Mouse (Mus musculus): ENCODE data around the gene Fbxo3. TPM values are rescaled to one million over a fixed set of nuclear protein-coding genes. Genes with fewer than 3 reads are reported as not detected.
"Not testable (repeated sequence)": the region's sequence is repeated elsewhere in the genome, so short reads cannot be mapped to it uniquely, and the experiment has no call there.

The Fbxo3 gene
- total RNA-seq, 1 experiment = 13.6 TPM

DNA sequence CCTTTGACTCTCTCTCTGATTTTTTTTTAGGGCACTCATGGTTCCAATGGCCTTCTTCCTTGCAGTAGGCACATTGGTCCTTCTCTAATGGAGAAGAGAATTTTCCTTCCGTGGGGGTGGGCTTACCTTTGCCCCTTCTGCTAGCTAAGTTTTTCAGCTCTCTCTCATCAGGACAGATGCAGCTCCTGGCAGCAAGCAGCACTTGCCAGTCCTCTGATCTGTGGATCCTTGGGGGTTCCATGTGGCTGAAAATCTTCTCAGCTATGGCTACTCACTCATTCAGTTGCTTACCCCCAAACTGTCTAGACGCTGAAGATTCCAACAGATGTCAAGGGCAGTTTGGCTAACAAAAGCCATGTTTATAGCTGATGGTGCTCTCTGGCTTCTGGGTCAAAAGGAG lies 65.8 kb downstream of the Fbxo3 start:
- Histone ChIP-seq H3K27ac (ENCODE audit: insufficient read depth, low read depth, low read length, poor library complexity, severe bottlenecking) (no peak overlapping the region), H3K9ac (ENCODE audit: insufficient read depth, low read depth, low read length, poor library complexity, severe bottlenecking) (no peak overlapping the region), H3K9me3 (ENCODE audit: control insufficient read depth, insufficient read depth, low read depth, low read length) (0 out of 2 replicates have a peak, but pooled peaks cover 6% of the 10 kb centered on the region), H3K4me1 (ENCODE audit: control insufficient read depth in 2 of 2, insufficient read depth in 2 of 2, low read length in 2 of 2, poor library complexity in 1 of 2) (0 out of 4 replicates have a peak, but pooled peaks cover 0 to 4% of the 10 kb centered on the region in 2 experiments), H3K36me3 (ENCODE audit: control insufficient read depth, insufficient read depth, low read length, poor library complexity, severe bottlenecking) (no peaks in the 10 kb centered on the region), H3K4me3 (ENCODE audit: insufficient read depth in 1 of 2, low read depth in 1 of 2, low read length in 2 of 2, poor library complexity in 1 of 2, severe bottlenecking in 1 of 2) (no peak overlapping the region)
- in situ Hi-C loops (cut with MboI; ENCODE audit: low sequenced_read_pairs in 2 of 2, unreplicated experiment in 2 of 2) = no loop called here
- no peak for TF ChIP-seq ZNF384 (IDR thresholded peaks at IDR 0.05; ENCODE audit: low read depth, low read length)
- TF ChIP-seq MAFK (IDR thresholded peaks at IDR 0.05; ENCODE audit: insufficient read depth, low read depth, low read length) = no peak
- TF ChIP-seq HCFC1 (IDR thresholded peaks at IDR 0.05; ENCODE audit: borderline replicate concordance, insufficient read depth, low read length) = no peak
- TF ChIP-seq CHD2 (IDR thresholded peaks at IDR 0.05; ENCODE audit: low read depth, low read length) = no peak
- TF ChIP-seq ZC3H11A (IDR thresholded peaks at IDR 0.05; ENCODE audit: borderline replicate concordance, low read depth, low read length) = no peak
- no peak for DNase-seq (ENCODE audit: low read depth, low spot score)

DNA sequence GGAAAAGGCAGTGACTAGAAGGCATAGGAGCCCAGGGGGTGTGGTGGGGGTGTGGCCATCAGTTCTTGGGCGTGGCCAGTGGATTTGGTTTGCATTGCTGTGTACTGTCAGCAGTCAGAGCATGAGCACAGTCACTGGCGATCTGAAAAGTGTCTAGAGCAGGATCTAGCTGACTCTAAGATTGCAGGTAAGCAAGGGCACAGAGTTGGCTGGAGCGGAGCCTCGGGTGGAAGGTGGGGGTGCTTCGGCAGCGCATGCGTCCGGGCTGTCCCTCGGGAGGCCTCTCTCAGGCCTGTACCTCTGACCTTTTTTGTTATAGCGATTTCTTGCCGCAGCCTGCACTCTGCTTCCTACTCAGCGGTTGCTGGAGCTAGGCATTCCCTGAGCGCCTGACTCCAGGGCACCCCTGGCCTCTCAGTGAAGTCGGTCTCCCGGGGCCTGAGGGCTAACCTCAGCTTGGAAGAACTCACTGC lies 68.3 kb downstream of the Fbxo3 start, which contains the start of gene Cd59a:
TSS of gene Cd59a (plus strand) at position 61 of the 473 bp plus-strand sequence.
- H3K27ac ChIP-seq (ENCODE audit: insufficient read depth, low read depth, low read length, poor library complexity, severe bottlenecking) = peak within 1 kb of the TSS; percentile 49
- peak; percentile 84 for DNase-seq (ENCODE audit: low read depth, low spot score)

DNA sequence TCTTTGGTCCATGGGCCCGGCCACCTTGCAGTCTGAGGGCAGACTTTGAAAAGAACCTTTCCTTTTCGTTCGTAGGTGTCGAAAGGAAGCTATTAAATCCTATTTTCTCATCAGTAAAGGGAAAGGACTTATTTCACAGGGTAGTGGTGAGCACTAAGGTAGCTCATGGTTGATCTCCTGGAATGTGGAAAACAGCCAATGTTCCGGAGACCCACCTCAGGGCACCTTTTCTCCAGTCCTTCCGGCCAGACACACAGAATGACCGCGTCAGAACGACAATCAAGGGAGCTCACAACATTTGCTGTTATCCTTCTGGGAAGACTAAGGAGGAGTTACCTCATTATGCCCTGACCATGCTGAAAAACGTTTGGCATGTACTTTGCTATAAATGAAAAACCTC lies 68.7 kb downstream of the Fbxo3 start:
- TF ChIP-seq ZNF384 (IDR thresholded peaks at IDR 0.05; ENCODE audit: low read depth, low read length) (no peak), HCFC1 (IDR thresholded peaks at IDR 0.05; ENCODE audit: borderline replicate concordance, insufficient read depth, low read length) (no peak)
- Histone ChIP-seq H3K36me3 (ENCODE audit: control insufficient read depth, insufficient read depth, low read length, poor library complexity, severe bottlenecking) (no peaks in the 10 kb centered on the region), H3K9me3 (ENCODE audit: control insufficient read depth, insufficient read depth, low read depth, low read length) (0 out of 2 replicates have a peak, but pooled peaks cover 6% of the 10 kb centered on the region), H3K4me1 (ENCODE audit: control insufficient read depth in 2 of 2, insufficient read depth in 2 of 2, low read length in 2 of 2, poor library complexity in 1 of 2) (peaks cover 3 to 6% of the 10 kb centered on the region in 2 experiments; a peak in 2 of 4 replicates), H3K4me3 (ENCODE audit: insufficient read depth in 1 of 2, low read depth in 1 of 2, low read length in 2 of 2, poor library complexity in 1 of 2, severe bottlenecking in 1 of 2) (peak overlapping the region; percentile 55 to 61), H3K9ac (ENCODE audit: insufficient read depth, low read depth, low read length, poor library complexity, severe bottlenecking) (peak overlapping the region; percentile 70; the same call in 1 of the 2 replicates), H3K27ac (ENCODE audit: insufficient read depth, low read depth, low read length, poor library complexity, severe bottlenecking) (peak overlapping the region; percentile 49)
- no peak for DNase-seq (ENCODE audit: low read depth, low spot score)
- in situ Hi-C loops (cut with MboI; ENCODE audit: low sequenced_read_pairs in 2 of 2, unreplicated experiment in 2 of 2) = no loop called here

More for the DNA sequence above, 68.3 kb downstream of the Fbxo3 start, which contains the start of gene Cd59a:
- Histone ChIP-seq H3K9me3 (ENCODE audit: control insufficient read depth, insufficient read depth, low read depth, low read length) (0 out of 2 replicates have a peak, but pooled peaks cover 6% of the 10 kb centered on the region), H3K4me1 (ENCODE audit: control insufficient read depth in 2 of 2, insufficient read depth in 2 of 2, low read length in 2 of 2, poor library complexity in 1 of 2) (peaks cover 3 to 6% of the 10 kb centered on the region in 2 experiments; a peak in 2 of 4 replicates), H3K36me3 (ENCODE audit: control insufficient read depth, insufficient read depth, low read length, poor library complexity, severe bottlenecking) (no peaks in the 10 kb centered on the region), H3K9ac (ENCODE audit: insufficient read depth, low read depth, low read length, poor library complexity, severe bottlenecking) (peak within 1 kb of the TSS; percentile 70), H3K4me3 (ENCODE audit: insufficient read depth in 1 of 2, low read depth in 1 of 2, low read length in 2 of 2, poor library complexity in 1 of 2, severe bottlenecking in 1 of 2) (peak within 1 kb of the TSS; percentile 55 to 61)
- in situ Hi-C loops (cut with MboI; ENCODE audit: low sequenced_read_pairs in 2 of 2, unreplicated experiment in 2 of 2) = no loop called here
- TF ChIP-seq HCFC1 (IDR thresholded peaks at IDR 0.05; ENCODE audit: borderline replicate concordance, insufficient read depth, low read length) (no peak), CHD2 (IDR thresholded peaks at IDR 0.05; ENCODE audit: low read depth, low read length) (no peak), ZC3H11A (IDR thresholded peaks at IDR 0.05; ENCODE audit: borderline replicate concordance, low read depth, low read length) (no peak), ZNF384 (IDR thresholded peaks at IDR 0.05; ENCODE audit: low read depth, low read length) (no peak), MAFK (IDR thresholded peaks at IDR 0.05; ENCODE audit: insufficient read depth, low read depth, low read length) (no peak)

DNA sequence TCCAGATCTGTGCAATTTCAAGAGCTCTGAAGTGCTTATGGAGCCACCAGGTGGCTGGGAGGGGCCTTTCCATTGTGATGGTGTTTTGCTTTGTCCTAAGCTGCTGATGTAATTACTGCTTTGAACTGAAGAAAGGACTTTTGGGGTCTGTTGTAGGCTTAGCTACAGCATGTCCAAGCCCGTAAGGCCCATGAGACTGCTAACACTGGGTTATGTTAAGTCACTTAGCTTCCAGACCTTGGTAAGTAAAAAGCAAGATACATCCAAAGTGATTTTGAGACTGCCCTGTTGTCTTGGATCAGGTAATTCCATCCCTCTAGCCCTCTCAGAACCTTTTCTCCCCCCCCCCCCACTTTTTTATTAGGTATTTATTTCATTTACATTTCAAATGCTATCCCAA lies 69.3 kb downstream of the Fbxo3 start:
- H3K9me3 ChIP-seq (ENCODE audit: control insufficient read depth, insufficient read depth, low read depth, low read length); H3K9ac ChIP-seq (ENCODE audit: insufficient read depth, low read depth, low read length, poor library complexity, severe bottlenecking); DNase-seq (ENCODE audit: low read depth, low spot score); H3K4me3 ChIP-seq (ENCODE audit: insufficient read depth in 1 of 2, low read depth in 1 of 2, low read length in 2 of 2, poor library complexity in 1 of 2, severe bottlenecking in 1 of 2); H3K4me1 ChIP-seq (ENCODE audit: control insufficient read depth in 2 of 2, insufficient read depth in 2 of 2, low read length in 2 of 2, poor library complexity in 1 of 2); H3K36me3 ChIP-seq (ENCODE audit: control insufficient read depth, insufficient read depth, low read length, poor library complexity, severe bottlenecking); in situ Hi-C loops (cut with MboI; ENCODE audit: low sequenced_read_pairs in 2 of 2, unreplicated experiment in 2 of 2); H3K27ac ChIP-seq (ENCODE audit: insufficient read depth, low read depth, low read length, poor library complexity, severe bottlenecking): not testable (repeated sequence)

DNA sequence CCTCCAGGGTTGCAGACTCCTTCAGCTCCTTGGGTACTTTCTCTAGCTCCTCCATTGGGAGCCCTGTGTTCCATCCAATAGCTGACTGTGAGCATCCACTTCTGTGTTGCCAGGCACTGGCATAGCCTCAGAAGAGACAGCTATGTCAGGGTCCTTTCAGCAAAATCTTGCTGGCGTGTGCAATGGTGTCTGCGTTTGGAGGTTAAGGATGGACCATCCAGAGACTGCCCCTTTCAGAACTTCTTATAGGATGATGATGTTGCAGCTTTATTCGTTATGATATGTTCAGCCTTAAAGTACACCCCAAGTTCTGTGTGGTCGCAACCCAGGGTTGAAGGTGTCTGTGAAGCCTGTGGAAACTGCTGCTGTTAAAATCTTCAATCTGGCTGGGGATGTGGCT lies 69.9 kb downstream of the Fbxo3 start:
- DNase-seq (ENCODE audit: low read depth, low spot score); H3K4me1 ChIP-seq (ENCODE audit: control insufficient read depth in 2 of 2, insufficient read depth in 2 of 2, low read length in 2 of 2, poor library complexity in 1 of 2); H3K4me3 ChIP-seq (ENCODE audit: insufficient read depth in 1 of 2, low read depth in 1 of 2, low read length in 2 of 2, poor library complexity in 1 of 2, severe bottlenecking in 1 of 2); H3K36me3 ChIP-seq (ENCODE audit: control insufficient read depth, insufficient read depth, low read length, poor library complexity, severe bottlenecking); H3K9me3 ChIP-seq (ENCODE audit: control insufficient read depth, insufficient read depth, low read depth, low read length); in situ Hi-C loops (cut with MboI; ENCODE audit: low sequenced_read_pairs in 2 of 2, unreplicated experiment in 2 of 2); H3K9ac ChIP-seq (ENCODE audit: insufficient read depth, low read depth, low read length, poor library complexity, severe bottlenecking); H3K27ac ChIP-seq (ENCODE audit: insufficient read depth, low read depth, low read length, poor library complexity, severe bottlenecking): not testable (repeated sequence)

Data from ES-E14 (cell line).